Mouse (Mus musculus) left cerebral cortex, postnatal 14 days (tissue): Measurements from ENCODE around the gene Actb. TPM values are rescaled to one million over a fixed set of nuclear protein-coding genes. Genes with fewer than 3 reads are reported as not detected.

Experiments used
- DNase-seq, 2 experiments: peaks; one replicate each; pipeline ENCODE4 v3.0.0; 2021 to 2022; ENCODE audit warnings: low spot score in 2 of 2, mixed read lengths in 1 of 2
- intact Hi-C: fragments of 180-260 bp; cut with DNase I; formaldehyde crosslinking; loops from one replicate; pipeline ENCODE4 v1.15.1; 2025
- total RNA-seq, 2 experiments: library from RNA; stranded (reverse); gene quantifications; 2 replicates each; pipeline ENCODE4 v1.2.3; 2021

Gene Actb
- total RNA-seq, 2 experiments from 2014 or later: 3,011 to 3,018 TPM

GRCm38 (mm10) chr5:142926204-142926939, 19.8 kb upstream of the Actb start:
- intact Hi-C loops: no loop called here
- no peak for DNase-seq

- intact Hi-C loops: no loop called here
These were observed 17.9 kb upstream of the Actb start for GRCm38 (mm10) chr5:142924336-142924959.

GRCm38 (mm10) chr5:142923781-142924180, 17.2 kb upstream of the Actb start:
- no peak for DNase-seq
- intact Hi-C loops: no loop called here

More at GRCm38 (mm10) chr5:142924336-142924959, 17.9 kb upstream of the Actb start:
- DNase-seq: no peak

- DNase-seq: no peak
- intact Hi-C loops: no loop called here
These were observed 15.7 kb upstream of the Actb start for GRCm38 (mm10) chr5:142922251-142922650.

GRCm38 (mm10) chr5:142921074-142921459, 14.5 kb upstream of the Actb start:
- DNase-seq: no peak
- intact Hi-C loops: no loop called here

GRCm38 (mm10) chr5:142920311-142921073, 13.9 kb upstream of the Actb start:
- no peak for DNase-seq
- intact Hi-C loops: no loop called here

GRCm38 (mm10) chr5:142917402-142917801, 10.8 kb upstream of the Actb start:
- intact Hi-C loops: no loop called here
- DNase-seq: no peak

GRCm38 (mm10) chr5:142916593-142916992, 10.0 kb upstream of the Actb start:
- intact Hi-C loops: no loop called here

GRCm38 (mm10) chr5:142915231-142915630, 8.7 kb upstream of the Actb start:
- intact Hi-C loops: no loop called here
- DNase-seq: no peak

More at GRCm38 (mm10) chr5:142916593-142916992, 10.0 kb upstream of the Actb start:
- DNase-seq: no peak

- intact Hi-C loops: no loop called here
- DNase-seq: no peak
These were observed 6.2 kb upstream of the Actb start for GRCm38 (mm10) chr5:142912739-142913138.

GRCm38 (mm10) chr5:142912320-142912719, 5.8 kb upstream of the Actb start:
- DNase-seq: no peak
- intact Hi-C loops: no loop called here

GRCm38 (mm10) chr5:142911629-142912028, 5.1 kb upstream of the Actb start:
- no peak for DNase-seq
- intact Hi-C loops: no loop called here

- intact Hi-C loops: no loop called here
- DNase-seq: peak in 1 of 2 experiments; percentile 45
These were observed 3.2 kb upstream of the Actb start for GRCm38 (mm10) chr5:142909576-142910278.

- peak in 1 of 2 experiments; percentile 51 for DNase-seq
- intact Hi-C loops: no loop called here
These were observed 2.5 kb upstream of the Actb start for GRCm38 (mm10) chr5:142908941-142909575.

- peak in 1 of 2 experiments; percentile 50 for DNase-seq
- intact Hi-C loops: no loop called here
These were observed 1.4 kb upstream of the Actb start for GRCm38 (mm10) chr5:142907803-142908559.

- DNase-seq: peak; percentile 72 to 81
- intact Hi-C loops: no loop called here
These were observed 671 bp upstream of the Actb start for GRCm38 (mm10) chr5:142907048-142907802.

- intact Hi-C loops: loop anchor here (2.0 kb wide), 1 partner anchor 91 kb away; no protein-coding TSS in a partner anchor
- peak; percentile 98 to 99 for DNase-seq
These were observed 626 bp downstream of the Actb start for GRCm38 (mm10) chr5:142905725-142906531.
